Mouse (Mus musculus) thymus, adult 2 months (tissue): ENCODE measurements around the gene Anpep.

Experiments
- CTCF ChIP-seq: fragments of 200-500 bp; IDR thresholded peaks from 2 replicates; pipeline ENCODE4 v1.5.1; 2012; ENCODE audit warnings: mild to moderate bottlenecking, control low read depth, low read length, moderate library complexity, borderline replicate concordance; ENCODE audit not compliant: control insufficient read depth, poor library complexity, insufficient read depth; ENCODE audit errors: extremely low read depth
- POLR2A ChIP-seq: fragments of 200-500 bp; IDR thresholded peaks from 2 replicates; pipeline ENCODE4 v1.6.1; 2012; ENCODE audit warnings: mild to moderate bottlenecking, low read length, control low read depth, moderate library complexity; ENCODE audit not compliant: control insufficient read depth, poor library complexity, insufficient read depth; ENCODE audit errors: extremely low read depth

- TF ChIP-seq CTCF (no peak), POLR2A (no peak)
Observed at GRCm38 (mm10) chr7:79803887-79804286, 57.0 kb downstream of the Anpep start.
